Mouse (Mus musculus) limb, embryonic 14.5 days (tissue): Measurements from ENCODE around the gene Tox3. TPM values are rescaled to one million over a fixed set of nuclear protein-coding genes. Genes with fewer than 3 reads are reported as not detected.

Experiments
- ATAC-seq: fragments of 200-750 bp; cut with Nextera tagmentation; 2 replicates; pipeline ENCODE4 v1.8.0; 2017; ENCODE audit warnings: low read depth, moderate number of reproducible peaks, moderate TSS enrichment; ENCODE audit not compliant: low FRiP score
- DNase-seq: peaks from one replicate; pipeline ENCODE4 v3.0.0-alpha.2; 2015; ENCODE audit warnings: low spot score
- H3K27ac ChIP-seq: fragments of 300-500 bp; sonication (generic); replicated peaks from 2 replicates; pipeline ENCODE4 v1.5.1; 2014; ENCODE audit warnings: low read depth, mild to moderate bottlenecking, low read length, moderate library complexity, mixed read lengths
- H3K27me3 ChIP-seq: fragments of 300-500 bp; sonication (generic); 2 replicates; pipeline ENCODE4 v1.6.1; 2014; ENCODE audit warnings: low read length, mixed read lengths; ENCODE audit not compliant: control insufficient read depth, insufficient read depth
- H3K36me3 ChIP-seq: fragments of 300-500 bp; sonication (generic); 2 replicates; pipeline ENCODE4 v1.6.1; 2014; ENCODE audit warnings: mild to moderate bottlenecking, low read length, moderate library complexity, mixed read lengths; ENCODE audit not compliant: control insufficient read depth, insufficient read depth
- H3K4me1 ChIP-seq: fragments of 300-500 bp; sonication (generic); 2 replicates; pipeline ENCODE4 v1.6.1; 2014; ENCODE audit warnings: antibody characterized with exemption, low read length, mixed read lengths; ENCODE audit not compliant: control insufficient read depth, insufficient read depth
- H3K4me2 ChIP-seq: fragments of 300-500 bp; sonication (generic); replicated peaks from 2 replicates; pipeline ENCODE4 v1.6.1; 2014; ENCODE audit warnings: low read depth, mild to moderate bottlenecking, low read length, moderate library complexity; ENCODE audit not compliant: severe bottlenecking
- H3K4me3 ChIP-seq: fragments of 300-500 bp; sonication (generic); replicated peaks from 2 replicates; pipeline ENCODE4 v1.5.1; 2014; ENCODE audit warnings: low read length
- H3K9ac ChIP-seq: fragments of 300-500 bp; sonication (generic); 2 replicates; pipeline ENCODE4 v1.6.1; 2014; ENCODE audit warnings: mild to moderate bottlenecking, low read depth, low read length, moderate library complexity; ENCODE audit not compliant: severe bottlenecking
- H3K9me3 ChIP-seq: fragments of 300-500 bp; sonication (generic); 2 replicates; pipeline ENCODE4 v1.6.1; 2016; ENCODE audit warnings: low read length; ENCODE audit not compliant: control insufficient read depth
- POLR2A ChIP-seq: fragments of 200-500 bp; IDR thresholded peaks from 2 replicates; pipeline ENCODE4 v1.8.0; 2012; ENCODE audit warnings: inconsistent platforms, mild to moderate bottlenecking, moderate library complexity, borderline replicate concordance; ENCODE audit not compliant: insufficient read depth, insufficient read length; ENCODE audit errors: extremely low read depth
- WGBS: fragments of 180-500 bp; shearing (Covaris S2); extraction: QIAGEN DNeasy Blood & Tissue Kit; methylation state at CpG from one replicate; pipeline ENCODE4 v1.1.7; 2014; 5-methylcytosine and 5-hydroxymethylcytosine counted together
- polyA plus RNA-seq, 2 experiments: library from polyadenylated mRNA; depleted of rRNA in 1 of 2; stranded (reverse) in 1 of 2; unstranded in 1 of 2; fragments of >200 nt; fragmentation: Nextera tagmentation in 1 of 2; extraction: Ambion mirVana in 1 of 2; gene quantifications; 2 replicates each; pipeline versions ENCODE4 v1.2.1 to v1.2.3; 2012 to 2014

Gene Tox3
- polyA plus RNA-seq, 2 experiments: 9.8 to 16.4 TPM

DNA sequence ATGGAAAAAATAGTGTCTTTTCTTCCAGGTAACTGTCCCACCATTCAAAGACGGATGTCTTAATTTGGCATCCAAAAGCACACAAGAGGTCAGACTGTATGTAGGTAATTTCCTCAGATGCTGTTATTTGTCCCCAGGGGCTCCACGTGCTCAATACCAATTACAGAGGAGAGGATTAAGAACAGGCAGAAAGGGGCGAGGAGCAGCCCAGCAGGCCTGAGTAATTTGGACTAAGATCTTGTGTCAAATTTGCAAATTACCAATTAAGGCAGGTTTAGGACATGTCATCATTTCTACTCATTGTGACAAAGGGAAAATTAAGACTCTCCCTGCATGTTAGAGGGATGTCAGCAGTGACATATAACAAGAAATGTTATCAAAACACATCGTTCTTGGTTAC lies 106.7 kb downstream of the Tox3 start:
- WGBS: 34% methylated on average over 4 of the region's 4 CpGs
- H3K4me3 ChIP-seq: no peak overlapping the region
- TF ChIP-seq POLR2A: no peak
- no peaks in the 10 kb centered on the region for H3K36me3 ChIP-seq
- H3K27ac ChIP-seq: no peak overlapping the region
- no peaks in the 10 kb centered on the region for H3K9me3 ChIP-seq
- H3K9ac ChIP-seq: no peak overlapping the region
- ATAC-seq (no peak), DNase-seq (no peak)
- no peak overlapping the region for H3K4me2 ChIP-seq
- H3K4me1 ChIP-seq: no peaks in the 10 kb centered on the region; the same call in 1 of the 2 replicates
- H3K27me3 ChIP-seq: no peaks in the 10 kb centered on the region

DNA sequence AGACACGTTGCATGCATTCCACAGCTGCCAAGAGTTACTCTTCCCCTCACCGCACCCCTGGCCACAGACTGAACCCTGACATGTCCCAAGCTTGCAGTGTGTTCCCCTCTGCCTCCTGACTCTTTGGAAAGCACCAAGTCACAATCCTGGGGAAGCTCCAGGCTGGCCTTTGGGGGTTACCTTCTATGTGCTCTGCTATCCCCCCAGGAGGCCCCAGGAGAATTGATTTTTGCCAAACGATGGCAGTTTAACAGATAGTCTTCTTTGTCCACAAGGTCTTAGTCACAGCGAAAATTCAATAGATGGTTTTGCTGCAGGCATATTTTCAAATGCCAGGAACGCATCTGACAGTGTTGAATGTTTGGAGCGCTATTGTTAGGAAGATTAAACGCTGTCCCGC lies 115.6 kb downstream of the Tox3 start:
- H3K27ac ChIP-seq: no peak overlapping the region
- WGBS: 75% methylated on average over 8 of the region's 8 CpGs
- DNase-seq (no peak), ATAC-seq (no peak)
- no peak overlapping the region for H3K4me3 ChIP-seq
- no peaks in the 10 kb centered on the region for H3K36me3 ChIP-seq
- no peaks in the 10 kb centered on the region for H3K9me3 ChIP-seq
- TF ChIP-seq POLR2A: no peak
- H3K9ac ChIP-seq: no peak overlapping the region
- H3K4me2 ChIP-seq: no peak overlapping the region
- no peaks in the 10 kb centered on the region for H3K4me1 ChIP-seq
- no peaks in the 10 kb centered on the region for H3K27me3 ChIP-seq

DNA sequence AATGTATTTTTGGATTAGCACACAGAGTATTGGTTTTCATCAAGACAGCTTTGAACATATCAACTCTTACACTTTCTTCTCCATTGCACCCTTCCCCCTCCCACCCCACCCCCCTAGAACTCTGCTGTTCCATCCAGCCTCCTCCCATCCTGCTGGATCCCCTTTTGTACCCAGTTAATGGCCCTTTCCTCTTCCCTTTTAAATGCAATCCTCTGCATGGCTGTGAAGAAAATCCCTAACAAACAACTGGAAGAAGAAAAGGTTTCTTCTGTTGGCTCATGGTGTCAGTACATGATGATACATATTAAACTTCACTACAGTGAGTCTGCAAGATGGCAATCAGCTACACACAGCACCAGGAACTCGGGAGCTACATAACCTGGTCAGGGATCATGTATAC lies 124.0 kb downstream of the Tox3 start:
- no peaks in the 10 kb centered on the region for H3K4me1 ChIP-seq
- H3K4me2 ChIP-seq: no peak overlapping the region
- no peak overlapping the region for H3K27ac ChIP-seq
- 70% methylated on average over 1 of the region's 1 CpGs for WGBS
- H3K36me3 ChIP-seq: no peaks in the 10 kb centered on the region
- ATAC-seq: no peak
- no peaks in the 10 kb centered on the region for H3K9me3 ChIP-seq
- no peak overlapping the region for H3K4me3 ChIP-seq
- H3K9ac ChIP-seq: no peak overlapping the region
- H3K27me3 ChIP-seq: no peaks in the 10 kb centered on the region
- no peak for TF ChIP-seq POLR2A
- no peak for DNase-seq

DNA sequence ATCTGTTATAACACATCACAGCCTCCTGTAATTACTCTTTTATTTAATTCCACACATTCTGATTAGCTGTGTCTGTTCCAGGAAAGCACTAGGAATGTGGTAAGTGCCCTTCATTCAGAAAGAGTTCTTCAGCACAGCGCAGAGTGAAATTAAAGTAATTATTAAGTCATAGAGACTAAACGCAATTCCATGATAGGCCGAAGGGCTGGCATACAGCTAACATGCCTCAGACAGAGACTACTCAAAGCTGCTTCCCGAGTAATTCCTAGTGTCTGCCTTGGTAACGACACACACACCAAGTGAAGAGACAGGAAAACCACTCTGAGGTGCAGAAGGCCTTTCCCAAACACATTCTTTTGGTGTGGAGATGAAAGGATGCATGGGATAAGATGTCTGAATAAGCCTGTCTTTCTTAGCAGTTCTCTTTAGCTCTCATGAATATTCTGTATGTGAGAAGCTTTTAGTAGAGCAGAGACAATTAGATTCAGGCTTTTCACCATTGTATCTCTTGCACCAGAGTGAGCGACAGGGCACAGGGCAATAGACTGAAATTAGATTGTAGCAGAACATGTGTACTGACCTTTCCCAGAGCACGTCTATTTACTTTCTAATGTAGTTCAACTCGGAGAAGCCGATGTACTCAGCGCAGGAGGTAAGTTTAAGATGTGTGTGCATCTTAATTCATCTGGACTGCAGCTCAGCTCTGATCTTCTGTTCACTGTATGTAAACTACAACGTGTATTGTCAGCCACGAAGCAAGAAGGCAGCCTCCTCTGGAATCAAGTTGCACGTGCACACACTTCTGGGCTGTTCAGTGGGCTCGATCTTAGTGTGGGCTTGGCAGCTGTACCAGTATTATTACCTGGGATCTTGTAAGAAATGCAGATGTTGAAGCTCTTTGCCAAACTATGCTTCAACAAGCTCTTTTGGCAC lies 138.8 kb downstream of the Tox3 start:
- H3K4me2 ChIP-seq: no peak overlapping the region
- H3K9ac ChIP-seq: no peak overlapping the region
- H3K27ac ChIP-seq: no peak overlapping the region
- H3K9me3 ChIP-seq: no peaks in the 10 kb centered on the region
- H3K4me3 ChIP-seq: no peak overlapping the region
- no peak for ATAC-seq
- H3K36me3 ChIP-seq: no peaks in the 10 kb centered on the region
- WGBS: 73% methylated on average over 14 of the region's 14 CpGs
- no peaks in the 10 kb centered on the region for H3K4me1 ChIP-seq
- H3K27me3 ChIP-seq: no peaks in the 10 kb centered on the region
- TF ChIP-seq POLR2A: no peak
- no peak for DNase-seq
